Mouse (Mus musculus): ENCODE measurements around the gene Mmp15. TPM values are rescaled to one million over a fixed set of nuclear protein-coding genes. Genes with fewer than 3 reads are reported as not detected.

Gene Mmp15
- polyA plus RNA-seq, 1 experiment from 2014 or later = 8.1 TPM

DNA sequence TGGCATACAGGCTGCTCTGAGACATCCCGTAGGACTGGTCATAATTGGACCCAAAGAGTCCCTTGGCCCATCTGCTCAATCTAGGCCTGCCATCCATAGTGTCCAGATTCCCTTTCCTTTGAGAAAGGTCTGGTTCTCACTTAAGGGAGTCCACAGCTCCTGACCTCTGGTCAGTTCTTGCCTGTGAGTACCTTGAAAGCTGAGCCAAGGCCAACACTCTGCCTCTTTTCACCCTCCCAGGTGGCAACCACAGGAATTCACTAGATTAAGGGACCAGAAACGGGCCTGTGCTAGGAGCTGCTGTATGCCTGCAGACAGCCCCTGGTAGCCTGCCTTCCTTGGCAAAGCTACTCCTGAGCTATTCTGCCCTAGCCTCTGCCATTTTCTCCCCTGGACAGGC is 2.5 kb downstream of the Mmp15 start:
- POLR2A ChIA-PET = no interaction called here
- TF ChIP-seq CTCF (IDR thresholded peaks at IDR 0.05) = no peak
- no peaks in the 10 kb centered on the region for H3K27me3 ChIP-seq
- ATAC-seq (no peak), DNase-seq (ENCODE audit: low read depth, low spot score) (no peak)
- CTCF ChIA-PET = interaction anchor here (10.5 kb wide), 1 partner anchor 72 kb away, joined by 108 read pairs; no protein-coding TSS in a partner anchor
- in situ Hi-C loops (cut with MboI; ENCODE audit: low pct_unique_long_range_greater_than_20kb) = loop anchor here (5.0 kb wide), 1 partner anchor 78 kb away; the partner anchor contains the start of gene Cfap20

DNA sequence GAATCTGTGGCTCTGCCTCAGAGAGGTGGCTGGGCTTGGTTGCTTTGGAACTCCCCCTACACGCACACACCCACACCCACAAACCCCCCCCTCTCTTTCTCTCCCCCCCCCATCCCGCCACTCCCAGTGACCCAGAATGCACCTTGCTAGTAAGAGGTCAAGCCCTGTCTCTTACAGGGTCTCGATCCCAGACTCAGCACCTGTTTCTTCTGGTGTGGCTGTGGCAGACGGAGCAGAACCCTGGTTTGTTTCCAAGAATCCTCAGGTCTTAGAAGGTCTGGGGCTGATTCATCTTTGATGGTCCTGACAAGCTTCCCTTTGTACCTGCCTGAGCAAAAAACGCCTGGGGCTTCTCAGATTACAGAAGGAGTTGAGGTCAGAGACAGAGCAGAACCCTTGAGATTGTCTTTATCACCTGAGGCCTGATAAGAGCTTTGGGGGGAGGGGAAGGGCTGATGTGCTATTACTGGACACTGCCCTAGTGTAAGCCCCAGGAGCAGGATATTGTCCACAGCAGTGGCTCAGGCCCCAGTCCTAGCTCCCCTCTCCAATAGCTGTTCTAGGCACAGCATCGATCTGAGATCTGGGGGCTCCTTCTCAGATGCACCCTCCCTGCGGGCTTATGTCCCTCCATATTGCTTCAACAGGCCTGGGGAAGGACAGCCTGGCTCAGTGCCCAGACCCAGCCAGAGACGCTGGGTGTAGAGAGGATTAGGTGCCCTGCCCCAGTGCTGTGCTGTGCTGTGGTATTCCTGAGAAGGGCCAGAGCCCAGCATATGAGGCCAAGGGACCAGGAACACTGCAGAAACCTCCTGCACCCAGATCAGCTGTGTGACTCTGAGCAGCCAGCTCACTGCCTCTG is 6.7 kb downstream of the Mmp15 start:
- in situ Hi-C loops (cut with MboI; ENCODE audit: low pct_unique_long_range_greater_than_20kb) = no loop called here
- DNase-seq (ENCODE audit: low read depth, low spot score) (no peak), ATAC-seq (no peak)
- ChIA-PET CTCF (interaction anchor here (1.1 to 1.6 kb wide), 3 partner anchors 68 to 71 kb away, joined by 3 to 5 read pairs (median 3); no protein-coding TSS in a partner anchor), POLR2A (no interaction called here)
- no peak for TF ChIP-seq CTCF (IDR thresholded peaks at IDR 0.05)
- H3K27me3 ChIP-seq = no peaks in the 10 kb centered on the region

DNA sequence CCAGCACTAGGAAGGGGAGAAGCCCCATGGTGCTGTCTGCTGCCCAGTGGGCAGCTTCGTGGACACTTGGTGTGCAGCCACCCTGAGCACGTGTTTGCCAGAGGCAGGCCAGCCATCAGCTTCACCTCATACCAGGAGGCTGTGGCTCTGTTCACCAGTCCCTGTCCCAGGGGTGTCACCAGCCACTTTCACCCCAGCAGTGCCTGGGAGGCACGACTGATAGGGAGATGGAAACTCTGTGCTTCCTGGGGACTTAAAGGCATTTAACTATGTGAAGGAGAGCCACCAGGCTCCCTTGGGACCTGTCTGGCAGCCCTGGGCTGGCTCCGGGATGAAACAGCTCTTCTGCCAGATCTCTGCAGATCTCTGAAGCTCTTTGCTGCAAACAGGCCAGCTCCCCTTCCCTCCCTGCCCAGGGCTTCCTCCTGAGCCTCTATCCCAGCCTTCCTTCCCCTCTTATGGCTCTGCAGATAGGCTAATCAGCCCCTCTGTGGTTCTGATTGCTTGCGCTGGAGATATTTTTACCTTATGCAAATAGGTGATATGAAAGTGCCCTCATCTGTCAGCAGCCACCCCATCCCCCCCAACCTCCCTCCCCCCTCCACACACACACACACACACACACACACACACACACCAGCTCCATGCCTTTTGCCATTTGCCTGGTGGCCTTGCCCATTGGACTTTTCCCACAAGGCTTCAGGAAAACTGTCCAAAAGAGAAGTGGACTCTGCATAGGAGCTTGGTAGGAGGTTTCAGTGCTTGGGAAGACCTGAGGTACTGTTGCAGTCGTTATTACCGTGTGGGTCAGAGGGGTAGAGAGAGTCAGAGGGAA is 8.3 kb downstream of the Mmp15 start:
- H3K27me3 ChIP-seq = no peaks in the 10 kb centered on the region
- in situ Hi-C loops (cut with MboI; ENCODE audit: low pct_unique_long_range_greater_than_20kb) = no loop called here
- no peak for TF ChIP-seq CTCF (IDR thresholded peaks at IDR 0.05)
- CTCF ChIA-PET = interaction anchor here (0.7 to 1.6 kb wide), 2 partner anchors 60 to 70 kb away, joined by 3 read pairs; no protein-coding TSS in a partner anchor
- no peak for DNase-seq (ENCODE audit: low read depth, low spot score)
- ATAC-seq = no peak
- POLR2A ChIA-PET = interaction anchor here (0.9 kb wide), 1 partner anchor 82 kb away, joined by 4 read pairs; no protein-coding TSS in a partner anchor

DNA sequence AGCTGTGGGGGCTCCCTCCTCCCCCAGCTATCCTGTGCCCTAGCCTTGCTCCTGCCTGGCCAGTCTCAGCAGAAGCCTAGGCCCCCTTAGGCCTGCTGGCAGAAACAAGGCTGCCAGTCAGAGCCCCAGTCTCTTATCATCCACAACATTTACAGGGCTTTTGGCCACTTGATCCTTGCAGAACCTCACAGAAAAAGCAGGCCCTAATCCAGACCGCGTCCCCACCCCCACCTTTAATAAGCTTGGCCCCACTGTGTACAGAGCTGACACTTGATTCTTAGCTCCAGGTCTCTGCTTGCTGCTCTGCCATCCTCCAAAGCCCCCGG is 8.9 kb downstream of the Mmp15 start:
- DNase-seq (ENCODE audit: low read depth, low spot score) (no peak), ATAC-seq (no peak)
- POLR2A ChIA-PET = interaction anchor here (0.9 kb wide), 1 partner anchor 81 kb away, joined by 4 read pairs; no protein-coding TSS in a partner anchor
- TF ChIP-seq CTCF (IDR thresholded peaks at IDR 0.05) = no peak
- CTCF ChIA-PET = interaction anchor here (1.5 kb wide), 1 partner anchor 78 kb away, joined by 3 read pairs; no protein-coding TSS in a partner anchor
- H3K27me3 ChIP-seq = no peaks in the 10 kb centered on the region
- in situ Hi-C loops (cut with MboI; ENCODE audit: low pct_unique_long_range_greater_than_20kb) = no loop called here

DNA sequence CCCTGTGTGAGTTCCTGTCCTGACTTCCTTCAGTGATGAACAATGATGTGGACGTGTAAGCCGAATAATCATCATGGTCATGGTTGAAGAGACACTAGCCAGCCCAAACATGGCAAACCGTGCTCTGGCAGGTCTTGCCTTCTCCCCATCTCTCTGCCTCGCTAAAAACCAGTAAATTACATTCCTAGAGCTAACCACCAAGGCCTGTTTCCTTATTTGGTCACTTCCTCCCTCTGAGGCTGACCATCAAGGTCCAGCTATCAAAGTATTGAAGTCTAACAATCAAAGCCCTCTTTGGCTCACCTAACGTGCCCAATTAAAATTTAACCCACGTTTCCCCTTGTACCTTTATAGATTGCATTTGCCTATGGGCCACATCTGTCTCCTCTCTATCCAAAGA is 10.2 kb downstream of the Mmp15 start:
- H3K27me3 ChIP-seq = no peaks in the 10 kb centered on the region
- DNase-seq (ENCODE audit: low read depth, low spot score) (no peak), ATAC-seq (peak; percentile 78)
- in situ Hi-C loops (cut with MboI; ENCODE audit: low pct_unique_long_range_greater_than_20kb) = no loop called here
- no peak for TF ChIP-seq CTCF (IDR thresholded peaks at IDR 0.05)
- ChIA-PET CTCF (interaction anchor here (0.6 to 1.5 kb wide), 2 partner anchors 68 to 77 kb away, joined by 3 read pairs; no protein-coding TSS in a partner anchor), POLR2A (no interaction called here)

DNA sequence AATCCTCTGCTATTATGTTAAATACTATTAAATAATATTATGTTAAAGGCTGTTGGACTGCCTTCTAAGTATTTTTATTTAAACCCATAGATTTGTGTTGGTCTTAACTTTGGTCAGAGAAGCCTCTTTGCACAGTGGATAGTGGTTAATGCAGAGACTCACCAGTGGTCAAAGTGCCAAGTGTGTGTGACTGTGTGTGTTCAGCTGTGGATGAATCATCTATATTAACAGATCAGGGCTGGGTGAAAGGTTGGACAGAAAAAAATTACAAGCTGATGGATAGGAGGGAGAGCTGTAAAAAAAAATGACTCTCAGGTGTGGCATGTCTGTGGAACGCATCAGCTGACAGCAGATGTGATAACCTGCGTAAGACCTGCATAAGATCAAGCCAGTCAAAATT is 11.8 kb downstream of the Mmp15 start:
- POLR2A ChIA-PET = no interaction called here

DNA sequence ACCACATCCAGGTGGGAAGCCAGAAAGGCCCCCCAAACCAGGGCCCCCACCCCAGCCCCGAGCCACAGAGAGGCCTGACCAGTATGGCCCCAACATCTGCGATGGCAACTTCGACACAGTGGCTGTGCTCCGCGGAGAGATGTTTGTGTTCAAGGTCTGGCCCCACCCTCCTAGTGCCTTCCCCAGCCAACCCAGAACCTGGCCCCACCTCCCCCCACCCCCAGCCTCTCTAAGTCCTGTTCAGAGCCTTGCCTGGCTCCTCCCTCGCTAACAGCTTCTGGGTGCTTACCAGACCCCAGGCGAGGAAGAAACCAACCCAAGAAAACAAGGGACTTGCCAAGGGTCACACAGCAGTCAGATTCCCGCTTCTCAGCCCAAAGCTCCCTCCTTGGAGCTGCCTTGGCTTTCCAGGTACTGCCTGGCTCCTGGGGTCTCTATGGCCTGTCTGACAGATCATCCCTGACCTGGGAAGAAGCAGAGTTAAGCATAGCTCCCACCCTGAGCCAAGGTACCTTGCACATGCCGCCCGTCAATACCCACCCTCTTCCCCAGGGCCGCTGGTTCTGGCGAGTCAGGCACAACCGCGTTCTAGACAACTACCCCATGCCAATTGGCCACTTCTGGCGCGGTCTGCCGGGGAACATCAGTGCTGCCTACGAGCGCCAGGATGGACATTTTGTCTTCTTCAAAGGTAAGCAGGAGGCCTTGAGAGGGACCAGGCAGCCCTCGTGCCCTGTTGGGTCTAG is 17.7 kb downstream of the Mmp15 start:
- in situ Hi-C loops (cut with MboI; ENCODE audit: low pct_unique_long_range_greater_than_20kb) = no loop called here
- TF ChIP-seq CTCF (IDR thresholded peaks at IDR 0.05) = no peak
- CTCF ChIA-PET = no interaction called here
- DNase-seq (ENCODE audit: low read depth, low spot score) = no peak
- no peaks in the 10 kb centered on the region for H3K27me3 ChIP-seq
- POLR2A ChIA-PET = no interaction called here
- no peak for ATAC-seq

More for the DNA sequence above, 11.8 kb downstream of the Mmp15 start:
- TF ChIP-seq CTCF (IDR thresholded peaks at IDR 0.05) = no peak
- ATAC-seq (no peak), DNase-seq (ENCODE audit: low read depth, low spot score) (no peak)
- in situ Hi-C loops (cut with MboI; ENCODE audit: low pct_unique_long_range_greater_than_20kb) = no loop called here
- no peaks in the 10 kb centered on the region for H3K27me3 ChIP-seq
- CTCF ChIA-PET = no interaction called here

DNA sequence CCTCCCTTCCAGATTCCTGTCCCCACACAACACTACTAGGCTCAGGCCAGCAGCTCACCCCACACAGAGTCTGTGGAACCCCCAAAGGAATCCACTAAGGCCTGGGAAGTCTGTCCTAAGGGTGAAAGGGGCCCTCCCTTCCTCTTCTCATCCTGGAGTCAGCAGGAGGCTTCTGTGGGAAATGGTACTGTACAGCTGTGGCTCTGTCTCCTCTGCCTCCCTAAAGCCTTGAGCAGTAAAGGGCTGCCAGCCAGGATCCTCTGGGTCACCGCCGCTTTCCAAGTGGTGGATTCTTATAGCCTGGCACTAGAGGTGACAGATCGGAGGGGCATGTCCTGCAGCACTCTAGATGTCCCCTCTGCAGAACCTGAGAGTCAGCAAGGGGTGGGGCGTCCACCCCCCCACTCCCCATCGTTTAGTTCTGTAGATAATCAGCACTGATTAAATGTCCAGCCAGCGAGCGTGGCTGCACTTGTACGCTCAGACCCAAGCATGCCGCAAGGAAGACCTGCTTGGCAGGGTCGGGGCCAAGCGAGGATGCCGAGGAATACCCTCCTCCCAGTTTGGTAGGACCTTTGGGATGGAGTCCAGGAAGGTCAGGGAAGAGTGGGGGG is 21.4 kb downstream of the Mmp15 start:
- DNase-seq (ENCODE audit: low read depth, low spot score) (no peak), ATAC-seq (no peak)
- in situ Hi-C loops (cut with MboI; ENCODE audit: low pct_unique_long_range_greater_than_20kb) = no loop called here
- ChIA-PET POLR2A (no interaction called here), CTCF (interaction anchor here (1.1 kb wide), 1 partner anchor 54 kb away, joined by 3 read pairs; no protein-coding TSS in a partner anchor)
- no peaks in the 10 kb centered on the region for H3K27me3 ChIP-seq
- no peak for TF ChIP-seq CTCF (IDR thresholded peaks at IDR 0.05)

DNA sequence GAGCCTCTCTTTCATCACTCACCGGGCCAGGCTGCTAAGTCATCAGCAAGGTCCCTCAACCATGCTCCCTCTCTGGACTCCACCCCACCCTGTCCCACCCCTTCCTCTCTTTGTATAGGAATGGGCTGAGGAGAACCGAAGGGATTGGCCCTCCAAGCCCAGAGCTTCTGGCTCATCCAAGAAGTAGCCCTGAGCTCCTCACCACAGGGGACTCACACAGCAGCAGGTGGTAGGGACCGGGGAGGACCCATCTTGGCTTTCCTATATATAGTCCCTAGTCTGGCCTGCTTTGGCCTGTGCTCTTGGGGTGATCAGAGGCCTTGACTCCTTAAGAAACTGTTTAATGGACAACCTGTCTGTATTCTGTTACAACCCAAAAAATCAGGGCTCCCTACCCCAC is 22.4 kb downstream of the Mmp15 start:
- H3K27me3 ChIP-seq = no peaks in the 10 kb centered on the region
- in situ Hi-C loops (cut with MboI; ENCODE audit: low pct_unique_long_range_greater_than_20kb) = no loop called here
- DNase-seq (ENCODE audit: low read depth, low spot score) (no peak), ATAC-seq (no peak)
- no peak for TF ChIP-seq CTCF (IDR thresholded peaks at IDR 0.05)
- POLR2A ChIA-PET = no interaction called here
- CTCF ChIA-PET = no interaction called here

DNA sequence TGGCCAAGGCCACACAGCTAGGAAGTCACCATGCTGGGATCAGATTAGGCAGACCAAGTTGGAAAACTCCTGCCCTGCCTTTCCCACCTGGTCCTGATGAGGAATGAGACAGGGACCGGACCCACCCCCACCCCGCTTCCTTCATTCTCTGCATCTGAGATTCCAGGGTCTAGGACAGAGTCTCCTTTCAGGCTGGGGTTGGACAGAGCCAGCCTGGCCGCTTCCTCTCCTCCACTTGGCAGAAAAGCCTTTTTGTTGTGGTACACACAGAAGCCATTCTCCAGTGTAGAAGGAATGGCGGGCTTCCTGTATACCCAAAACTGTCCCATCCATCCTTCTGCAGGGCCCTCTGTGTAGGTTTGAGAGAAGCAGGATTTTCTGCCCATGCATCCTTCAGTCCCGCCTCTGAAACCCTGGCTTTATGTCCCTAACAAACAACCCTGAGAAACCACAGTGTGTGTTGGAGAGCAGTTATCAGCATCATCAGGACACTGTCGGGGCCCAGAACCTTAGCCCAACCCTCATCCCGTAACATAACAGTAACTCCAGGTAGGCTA is 23.4 kb downstream of the Mmp15 start:
- POLR2A ChIA-PET = no interaction called here
- DNase-seq (ENCODE audit: low read depth, low spot score) (no peak), ATAC-seq (no peak)
- CTCF ChIA-PET = no interaction called here
- in situ Hi-C loops (cut with MboI; ENCODE audit: low pct_unique_long_range_greater_than_20kb) = no loop called here
- no peak for TF ChIP-seq CTCF (IDR thresholded peaks at IDR 0.05)
- H3K27me3 ChIP-seq = no peaks in the 10 kb centered on the region
